Mouse (Mus musculus): ENCODE data around the gene Lpp.

DNA sequence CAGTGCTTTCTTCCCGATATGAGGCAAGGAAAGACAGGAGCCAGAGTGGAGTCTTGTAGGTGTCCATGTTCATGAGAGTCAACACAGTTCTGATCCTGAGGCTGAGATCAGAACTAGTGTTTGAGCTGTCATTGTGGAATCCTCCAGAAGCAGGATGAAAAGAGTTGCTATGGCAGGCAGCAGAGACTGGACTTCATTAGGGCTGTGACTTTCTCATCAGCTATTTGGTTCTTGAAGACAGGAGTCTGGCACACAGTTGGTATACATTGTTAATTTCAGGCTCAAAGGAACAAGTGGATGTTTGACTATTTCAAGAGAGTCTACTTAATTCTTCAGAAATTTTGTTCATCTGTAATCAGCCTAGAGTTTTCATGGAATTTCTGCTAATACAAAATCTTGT, 235.5 kb downstream of the Lpp start:
- TF ChIP-seq CTCF (IDR thresholded peaks at IDR 0.05; ENCODE audit: borderline replicate concordance, insufficient read depth, low read depth, low read length) (no peak), POLR2A (IDR thresholded peaks at IDR 0.05; ENCODE audit: borderline replicate concordance, insufficient read depth, low read length) (no peak)

Measured in cerebellum, adult 2 months (tissue).